Mouse (Mus musculus) kidney, adult 2 months (tissue): Measurements from ENCODE around the gene Tmem179.

Experiments
- CTCF ChIP-seq: fragments of 200-500 bp; conservative IDR thresholded peaks from 2 replicates; pipeline ENCODE4 v1.5.1; 2011; ENCODE audit warnings: low read depth, mild to moderate bottlenecking, control low read depth, low read length, moderate library complexity, mixed read lengths; ENCODE audit not compliant: insufficient read depth, insufficient read length
- POLR2A ChIP-seq: fragments of 200-500 bp; IDR thresholded peaks from one replicate; pipeline ENCODE4 v1.6.1; 2011; ENCODE audit warnings: low read depth, low read length, control low read depth

GRCm38 (mm10) chr12:112514897-112515296 lies 1.6 kb downstream of the Tmem179 start:
- TF ChIP-seq POLR2A (no peak), CTCF (0 out of 2 replicates have a peak, but pooled peaks have one; percentile 12)
